Mouse (Mus musculus) ES-Bruce4 (cell line): Measurements from ENCODE around the gene Defb25.

Experiments used
- CTCF ChIP-seq: IDR thresholded peaks from one replicate; pipeline ENCODE4 v1.8.1; 2011; ENCODE audit warnings: low read depth, low read length
- EP300 ChIP-seq: IDR thresholded peaks from 2 replicates; pipeline ENCODE4 v1.6.1; 2011; ENCODE audit warnings: low read depth, low read length; ENCODE audit not compliant: insufficient read depth
- POLR2A ChIP-seq: IDR thresholded peaks from one replicate; pipeline ENCODE4 v1.8.1; 2011; ENCODE audit warnings: low read length; ENCODE audit not compliant: insufficient read depth

DNA sequence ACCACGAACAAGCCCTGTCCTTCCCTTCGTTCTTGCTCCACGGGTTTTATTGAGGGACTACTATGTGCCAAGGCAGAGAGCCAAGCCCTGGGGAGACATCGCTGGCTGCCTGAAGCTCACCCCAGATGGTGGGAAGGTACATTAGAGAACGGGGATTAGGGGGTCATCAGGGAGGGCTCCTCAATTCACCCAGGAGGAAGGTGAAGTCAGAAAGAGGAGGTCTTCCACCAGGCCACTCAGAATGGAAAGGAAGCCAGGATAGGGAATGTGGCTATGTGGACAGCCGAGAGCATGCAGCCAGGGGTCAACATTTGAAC lies 14.1 kb upstream of the Defb25 start:
- TF ChIP-seq EP300, result no peak
- TF ChIP-seq POLR2A, result no peak
- TF ChIP-seq CTCF, result no peak
